Mouse (Mus musculus): Measurements from ENCODE around the gene C77080. TPM values are rescaled to one million over a fixed set of nuclear protein-coding genes. Genes with fewer than 3 reads are reported as not detected.

C77080 gene
- polyA plus RNA-seq, 1 experiment: 7.5 TPM

- DNase-seq (ENCODE audit: extremely low spot score in 1 of 2, low spot score in 1 of 2): no peak
These were observed 39.9 kb downstream of the C77080 start for GRCm38 (mm10) chr4:129221097-129222010.

GRCm38 (mm10) chr4:129220376-129221089 is 40.7 kb downstream of the C77080 start:
- no peak for DNase-seq (ENCODE audit: extremely low spot score in 1 of 2, low spot score in 1 of 2)

DNA sequence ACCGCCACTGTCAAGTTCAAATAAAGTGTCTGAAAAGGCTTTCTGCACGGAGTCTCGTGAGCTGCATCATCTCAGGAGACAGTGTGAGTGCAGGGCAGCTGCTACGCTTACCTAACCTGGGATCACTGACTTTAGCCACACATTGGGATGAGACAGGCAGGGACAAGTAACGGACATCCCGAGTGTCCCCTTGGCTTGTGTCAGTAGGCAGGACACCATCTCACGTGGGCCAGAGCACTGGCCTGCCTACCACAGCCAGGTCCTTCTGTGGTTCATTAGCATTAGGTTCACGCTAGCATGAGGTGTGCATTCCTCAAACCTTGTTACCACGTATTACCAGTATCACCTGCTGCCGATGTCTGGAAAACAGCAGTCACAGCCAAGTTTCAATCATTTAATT is 42.0 kb downstream of the C77080 start:
- DNase-seq (ENCODE audit: extremely low spot score in 1 of 2, low spot score in 1 of 2): no peak

GRCm38 (mm10) chr4:129218569-129219175 is 42.5 kb downstream of the C77080 start:
- no peak for DNase-seq (ENCODE audit: extremely low spot score in 1 of 2, low spot score in 1 of 2)

DNA sequence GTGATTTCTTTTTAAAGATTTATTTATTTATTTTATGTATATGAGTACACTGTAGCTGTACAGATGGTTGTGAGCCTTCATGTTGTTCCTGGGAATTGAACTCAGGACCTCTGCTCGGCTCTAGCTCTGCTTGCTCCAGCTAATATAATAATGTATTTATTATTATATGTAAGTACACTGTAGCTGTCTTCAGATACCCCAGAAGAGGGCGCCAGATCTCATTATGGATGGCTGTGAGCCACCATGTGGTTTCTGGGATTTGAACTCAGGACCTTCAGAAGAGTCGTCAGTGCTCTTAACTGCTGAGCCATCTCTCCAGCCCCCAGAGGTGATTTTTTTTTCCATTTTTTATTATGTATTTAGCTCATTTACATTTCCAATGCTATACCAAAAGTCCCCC is 48.7 kb downstream of the C77080 start:
- DNase-seq (ENCODE audit: extremely low spot score in 1 of 2, low spot score in 1 of 2): peak in 1 of 2 experiments; percentile 39

DNA sequence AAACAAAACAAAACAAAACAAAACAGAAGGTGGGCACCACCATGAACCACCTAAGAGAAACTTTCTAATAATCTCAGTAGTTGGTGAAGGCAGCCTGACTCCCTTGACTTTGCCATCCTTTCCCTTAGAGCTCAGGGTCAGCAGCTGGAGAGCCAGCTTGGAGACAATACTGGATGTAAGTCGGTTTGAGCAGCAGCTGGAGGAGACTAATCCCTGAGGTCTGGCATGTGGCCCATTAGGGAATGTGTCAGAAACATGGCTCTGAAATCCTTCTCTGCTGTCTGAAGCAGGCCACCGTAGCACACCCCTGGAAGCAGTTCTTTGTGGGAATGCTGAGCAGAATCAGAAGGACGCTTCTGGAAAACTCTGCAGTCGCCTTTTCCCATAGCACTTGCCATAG is 49.7 kb downstream of the C77080 start:
- DNase-seq (ENCODE audit: extremely low spot score in 1 of 2, low spot score in 1 of 2): no peak

GRCm38 (mm10) chr4:129209504-129209903 is 51.7 kb downstream of the C77080 start:
- DNase-seq (ENCODE audit: extremely low spot score in 1 of 2, low spot score in 1 of 2): no peak

GRCm38 (mm10) chr4:129206792-129207191 is 54.4 kb downstream of the C77080 start:
- DNase-seq (ENCODE audit: extremely low spot score in 1 of 2, low spot score in 1 of 2): no peak

GRCm38 (mm10) chr4:129204655-129205054 is 56.5 kb downstream of the C77080 start:
- DNase-seq (ENCODE audit: extremely low spot score in 1 of 2, low spot score in 1 of 2): peak in 1 of 2 experiments; percentile 68

- DNase-seq (ENCODE audit: extremely low spot score in 1 of 2, low spot score in 1 of 2): no peak
These were observed 63.7 kb downstream of the C77080 start for GRCm38 (mm10) chr4:129197514-129197913.

DNA sequence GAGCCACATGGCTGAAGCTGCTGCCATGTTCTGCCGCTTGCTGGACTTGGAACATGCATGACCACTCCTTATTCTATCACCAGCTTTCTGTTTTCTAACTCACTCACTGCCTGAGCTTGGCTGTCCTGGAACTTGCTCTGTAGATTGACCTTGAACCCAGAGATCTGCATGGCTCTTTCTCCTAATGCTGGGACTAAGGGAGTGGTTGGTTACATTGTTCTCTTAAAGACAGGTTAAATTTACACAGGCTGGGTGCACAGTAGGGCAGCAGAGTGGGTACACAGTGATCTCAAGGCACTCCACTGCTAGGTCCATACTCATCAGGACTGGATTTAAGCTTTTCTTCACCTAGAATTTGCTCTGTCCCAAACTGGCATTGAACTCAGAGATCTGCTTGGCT is 66.9 kb downstream of the C77080 start:
- DNase-seq (ENCODE audit: extremely low spot score in 1 of 2, low spot score in 1 of 2): no peak

- no peak for DNase-seq (ENCODE audit: extremely low spot score in 1 of 2, low spot score in 1 of 2)
These were observed 69.5 kb downstream of the C77080 start for GRCm38 (mm10) chr4:129191691-129192090.

GRCm38 (mm10) chr4:129190538-129190937 is 70.7 kb downstream of the C77080 start:
- DNase-seq (ENCODE audit: extremely low spot score in 1 of 2, low spot score in 1 of 2): no peak

DNA sequence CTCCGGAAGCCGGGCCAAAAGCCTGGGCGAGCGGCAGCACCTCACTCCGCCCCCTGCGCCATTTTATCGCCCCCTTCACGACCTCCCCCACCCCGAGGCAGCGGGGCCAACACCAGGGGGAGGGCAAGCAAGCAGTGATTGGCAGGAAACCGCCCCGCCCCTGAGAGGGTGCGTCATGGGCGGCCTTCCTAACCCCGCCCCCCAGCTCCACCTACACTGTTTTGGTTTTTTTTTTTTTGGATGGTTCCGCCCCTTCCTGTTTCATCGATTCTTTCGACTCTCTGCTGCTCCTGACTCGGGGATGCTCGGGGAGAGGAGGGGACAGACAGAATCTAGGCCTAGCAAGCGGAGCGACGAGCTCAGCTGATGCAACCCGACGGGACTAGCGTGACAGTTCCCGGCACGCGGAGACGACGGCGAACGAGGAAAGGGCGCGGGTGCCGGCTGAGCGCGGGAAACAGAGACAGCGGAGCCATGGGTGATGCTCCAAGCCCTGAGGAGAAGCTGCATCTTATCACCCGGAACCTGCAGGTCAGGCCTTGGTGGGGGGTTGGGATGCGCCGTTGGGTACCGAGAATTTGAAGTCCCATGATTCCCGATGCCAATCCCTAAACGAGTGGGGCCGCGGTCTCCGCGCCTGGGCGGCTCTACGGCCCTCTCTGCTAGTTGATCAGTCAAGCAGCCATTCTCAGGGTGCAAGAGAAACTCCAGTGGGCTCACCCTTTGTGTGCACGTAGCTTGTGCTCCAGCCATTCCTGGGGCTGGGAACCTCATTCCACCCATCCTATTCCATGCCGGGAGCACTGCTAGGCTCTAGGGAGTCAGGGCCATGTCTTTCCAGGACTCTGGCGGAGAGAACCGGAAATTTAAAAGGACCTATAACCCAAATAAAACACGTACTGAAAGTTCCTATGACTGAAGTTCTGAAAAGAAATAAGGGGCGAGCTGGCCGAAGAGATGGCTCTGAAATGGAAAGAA is 71.4 kb downstream of the C77080 start, which contains the start of the genes S100pbp and Yars:
Gene S100pbp, minus strand, starts transcription at position 186 of the 978 bp plus-strand sequence.
Gene Yars, plus strand, starts transcription at position 219 of the 978 bp plus-strand sequence.
- peak; percentile 88 to 97 for DNase-seq (ENCODE audit: extremely low spot score in 1 of 2, low spot score in 1 of 2)

DNA sequence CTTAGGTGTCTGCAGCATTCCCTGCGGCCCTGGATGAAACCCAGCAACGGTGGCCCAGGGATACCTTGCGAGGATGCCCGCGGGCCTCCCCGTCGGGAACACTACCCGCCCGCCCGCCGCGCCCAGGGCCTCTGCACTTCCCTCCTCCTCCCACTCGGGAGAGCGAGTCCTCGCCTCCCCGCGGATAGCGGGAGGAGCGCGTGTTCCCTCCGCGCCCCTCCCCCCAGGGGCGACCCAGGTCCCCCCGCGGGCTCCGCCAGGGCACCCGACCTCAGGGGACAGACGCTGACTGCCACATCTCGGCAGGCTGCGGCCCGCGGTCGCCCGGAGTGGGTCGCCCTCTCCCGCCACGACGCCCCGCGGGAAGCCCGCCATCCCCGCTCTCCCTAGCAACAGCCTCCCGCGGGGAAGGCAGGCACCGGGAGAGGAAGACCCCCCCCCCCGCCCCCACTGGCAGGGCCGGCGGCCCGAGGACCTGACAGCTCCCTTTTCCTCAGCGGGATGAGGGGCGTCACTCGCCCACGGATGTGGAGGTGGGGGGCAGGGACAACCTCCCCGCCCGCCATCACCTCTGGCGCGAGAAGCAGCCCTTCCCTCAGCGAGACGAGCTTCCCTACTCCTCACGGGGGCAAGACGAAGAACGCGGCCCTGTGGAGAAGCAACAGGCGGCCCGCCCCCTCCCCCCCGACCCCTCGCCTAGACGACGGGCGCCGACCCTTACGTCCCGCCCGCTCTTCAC is 72.2 kb downstream of the C77080 start:
- DNase-seq (ENCODE audit: extremely low spot score in 1 of 2, low spot score in 1 of 2): peak in 1 of 2 experiments; percentile 47

- peak in 1 of 2 experiments; percentile 22 for DNase-seq (ENCODE audit: extremely low spot score in 1 of 2, low spot score in 1 of 2)
These were observed 73.1 kb downstream of the C77080 start for GRCm38 (mm10) chr4:129188041-129188659.

GRCm38 (mm10) chr4:129179560-129179959 is 81.6 kb downstream of the C77080 start:
- peak in 1 of 2 experiments; percentile 22 for DNase-seq (ENCODE audit: extremely low spot score in 1 of 2, low spot score in 1 of 2)

GRCm38 (mm10) chr4:129172529-129172928 is 88.7 kb downstream of the C77080 start:
- no peak for DNase-seq (ENCODE audit: extremely low spot score in 1 of 2, low spot score in 1 of 2)

Data from frontal cortex, adult 2 months (tissue).